Mouse (Mus musculus): ENCODE data around the gene Mustn1.
A peak's percentile ranks its signal among the peaks of the same experiment; 100 is the strongest.

Mustn1 gene

GRCm38 (mm10) chr14:30879794-30880193 lies 794 bp downstream of the Mustn1 start:
- no peak for DNase-seq (ENCODE audit: low spot score in 2 of 2)

- no peak for DNase-seq (ENCODE audit: low spot score in 2 of 2)
These were observed 1.3 kb downstream of the Mustn1 start for GRCm38 (mm10) chr14:30880251-30880650.

- DNase-seq (ENCODE audit: low spot score in 2 of 2): no peak
These were observed 2.1 kb downstream of the Mustn1 start for GRCm38 (mm10) chr14:30880811-30881717.

- no peak for DNase-seq (ENCODE audit: low spot score in 2 of 2)
These were observed 2.7 kb downstream of the Mustn1 start for GRCm38 (mm10) chr14:30881718-30882108.

GRCm38 (mm10) chr14:30885298-30885697 lies 6.3 kb downstream of the Mustn1 start:
- DNase-seq (ENCODE audit: low spot score in 2 of 2): no peak

- DNase-seq (ENCODE audit: low spot score in 2 of 2): no peak
These were observed 7.2 kb downstream of the Mustn1 start, which contains the start of gene Itih4 for GRCm38 (mm10) chr14:30886204-30886603. TSS of gene Itih4 (plus strand) at chr14:30886476.

- no peak for DNase-seq (ENCODE audit: low spot score in 2 of 2)
These were observed 9.3 kb downstream of the Mustn1 start for GRCm38 (mm10) chr14:30888271-30888732.

GRCm38 (mm10) chr14:30899972-30900371 lies 21.0 kb downstream of the Mustn1 start:
- DNase-seq (ENCODE audit: low spot score in 2 of 2): no peak

GRCm38 (mm10) chr14:30902628-30903027 lies 23.6 kb downstream of the Mustn1 start:
- no peak for DNase-seq (ENCODE audit: low spot score in 2 of 2)

- DNase-seq (ENCODE audit: low spot score in 2 of 2): no peak
These were observed 24.0 kb downstream of the Mustn1 start for GRCm38 (mm10) chr14:30903036-30903435.

- DNase-seq (ENCODE audit: low spot score in 2 of 2): no peak
These were observed 25.3 kb downstream of the Mustn1 start for GRCm38 (mm10) chr14:30904307-30904706.

GRCm38 (mm10) chr14:30906001-30906400 lies 27.0 kb downstream of the Mustn1 start:
- DNase-seq (ENCODE audit: low spot score in 2 of 2): no peak

GRCm38 (mm10) chr14:30907814-30908265 lies 28.8 kb downstream of the Mustn1 start:
- peak; percentile 52 to 57 for DNase-seq (ENCODE audit: low spot score in 2 of 2)

- no peak for DNase-seq (ENCODE audit: low spot score in 2 of 2)
These were observed 32.1 kb downstream of the Mustn1 start for GRCm38 (mm10) chr14:30911141-30911540.

GRCm38 (mm10) chr14:30912641-30913040 lies 33.6 kb downstream of the Mustn1 start:
- DNase-seq (ENCODE audit: low spot score in 2 of 2): no peak

- no peak for DNase-seq (ENCODE audit: low spot score in 2 of 2)
These were observed 34.4 kb downstream of the Mustn1 start for GRCm38 (mm10) chr14:30913404-30913803.

- no peak for DNase-seq (ENCODE audit: low spot score in 2 of 2)
These were observed 37.5 kb downstream of the Mustn1 start for GRCm38 (mm10) chr14:30916516-30916915.

GRCm38 (mm10) chr14:30922053-30922670 lies 43.2 kb downstream of the Mustn1 start:
- no peak for DNase-seq (ENCODE audit: low spot score in 2 of 2)

- DNase-seq (ENCODE audit: low spot score in 2 of 2): no peak
These were observed 44.5 kb downstream of the Mustn1 start, which contains the start of gene Itih3 for GRCm38 (mm10) chr14:30923375-30924105. TSS of gene Itih3 (minus strand) at chr14:30923760.

GRCm38 (mm10) chr14:30925492-30925891 lies 46.5 kb downstream of the Mustn1 start:
- no peak for DNase-seq (ENCODE audit: low spot score in 2 of 2)

GRCm38 (mm10) chr14:30930386-30930785 lies 51.4 kb downstream of the Mustn1 start:
- DNase-seq (ENCODE audit: low spot score in 2 of 2): no peak
